Mouse (Mus musculus) left cerebral cortex, postnatal 25 days (tissue): ENCODE results near the gene Ltn1. TPM values are rescaled to one million over a fixed set of nuclear protein-coding genes. Genes with fewer than 3 reads are reported as not detected.
A peak's percentile ranks its signal among the peaks of the same experiment; 100 is the strongest.

Experiments used
- DNase-seq, 2 experiments: peaks; one replicate each; pipeline ENCODE4 v3.0.0; 2022; ENCODE audit warnings: low spot score in 2 of 2, mixed read lengths in 1 of 2
- intact Hi-C: fragments of 180-260 bp; cut with DNase I; formaldehyde crosslinking; loops from one replicate; pipeline ENCODE4 v1.15.1; 2025
- total RNA-seq, 2 experiments: library from RNA; stranded (reverse); gene quantifications; 2 replicates each; pipeline ENCODE4 v1.2.3; 2021

Ltn1 gene
- total RNA-seq, 2 experiments from 2014 or later, result 47.3 to 49.5 TPM

DNA sequence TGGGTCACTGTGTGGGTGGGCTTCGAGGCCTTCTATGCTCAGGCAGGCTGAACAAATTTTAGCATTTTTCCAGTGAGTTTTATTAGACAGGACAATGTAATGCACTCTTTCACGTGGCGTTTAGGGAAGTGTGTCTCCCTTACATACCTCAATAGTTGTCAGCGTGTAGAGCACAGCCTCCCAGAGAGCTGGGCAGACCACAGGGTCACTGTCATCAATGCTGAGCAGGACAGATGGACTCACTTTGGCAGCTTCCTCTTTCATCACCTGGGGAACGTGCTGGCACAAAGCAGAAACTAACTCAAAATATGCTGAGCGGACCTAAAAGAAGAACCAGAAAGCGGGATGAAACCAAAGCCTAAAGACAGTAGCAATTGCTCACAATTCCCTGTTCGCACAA is 11.8 kb downstream of the Ltn1 start:
- no peak for DNase-seq
- intact Hi-C loops, result loop anchor here (5.0 kb wide), 1 partner anchor 57 kb away; no protein-coding TSS in a partner anchor

DNA sequence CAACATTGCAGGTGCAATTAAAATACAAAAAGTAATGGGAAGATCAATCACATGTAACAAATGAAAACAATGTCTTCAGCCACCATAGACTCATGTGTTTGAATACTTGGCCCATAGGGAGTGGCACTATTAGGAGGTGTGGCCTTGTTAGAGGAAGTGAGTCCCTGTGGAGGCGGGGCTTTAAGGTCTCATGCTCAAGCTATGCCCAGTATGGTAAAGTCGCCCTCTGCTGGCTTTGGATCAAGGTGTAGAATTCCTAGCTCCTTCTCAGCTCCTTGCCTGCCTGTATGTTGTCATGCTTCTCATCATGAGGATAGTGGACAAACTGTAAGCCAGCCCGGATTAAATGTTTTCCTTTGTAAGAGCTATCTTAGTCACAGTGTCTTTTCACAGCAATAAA is 27.4 kb downstream of the Ltn1 start:
- DNase-seq, result no peak
- intact Hi-C loops, result loop anchor here (5.0 kb wide), 1 partner anchor 67 kb away; no protein-coding TSS in a partner anchor

DNA sequence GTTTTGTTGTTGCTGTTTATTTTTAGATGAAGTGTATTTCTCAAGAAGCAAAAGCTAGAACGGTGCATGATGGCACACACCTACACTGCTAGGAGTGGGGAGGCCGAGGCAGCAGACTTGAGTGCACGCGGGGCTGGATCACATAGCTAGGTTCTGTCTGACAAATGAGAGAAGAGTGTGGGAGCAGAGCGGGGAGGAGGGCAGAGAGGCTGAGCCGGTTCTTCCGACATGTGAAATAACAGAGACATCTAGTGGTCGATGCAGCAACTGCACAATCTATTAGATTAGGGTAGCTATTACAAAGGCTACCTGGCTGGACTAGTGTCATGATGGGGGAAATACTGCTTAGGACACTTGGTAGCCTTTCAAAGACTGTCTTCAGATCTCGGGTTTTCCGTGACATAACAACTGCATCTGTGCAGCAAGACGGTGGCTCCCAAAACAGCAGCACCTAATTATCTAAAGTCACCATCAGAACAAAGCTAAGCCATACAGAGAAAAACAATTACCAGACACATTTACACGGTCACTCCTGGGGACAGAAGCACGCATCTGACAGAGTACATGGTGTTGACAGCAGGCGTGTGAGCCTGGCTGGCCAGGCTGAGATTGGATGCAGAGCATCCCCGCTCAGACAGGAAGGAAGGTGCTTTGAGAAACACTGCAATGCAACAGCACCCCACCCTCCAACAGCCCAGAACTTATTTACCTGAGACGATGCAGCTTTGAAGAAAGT is 38.4 kb downstream of the Ltn1 start:
- intact Hi-C loops, result loop anchor here (10.0 kb wide), 1 partner anchor 1589 kb away; the partner anchor contains the start of gene Adamts1
- DNase-seq, result peak; percentile 68 to 79

DNA sequence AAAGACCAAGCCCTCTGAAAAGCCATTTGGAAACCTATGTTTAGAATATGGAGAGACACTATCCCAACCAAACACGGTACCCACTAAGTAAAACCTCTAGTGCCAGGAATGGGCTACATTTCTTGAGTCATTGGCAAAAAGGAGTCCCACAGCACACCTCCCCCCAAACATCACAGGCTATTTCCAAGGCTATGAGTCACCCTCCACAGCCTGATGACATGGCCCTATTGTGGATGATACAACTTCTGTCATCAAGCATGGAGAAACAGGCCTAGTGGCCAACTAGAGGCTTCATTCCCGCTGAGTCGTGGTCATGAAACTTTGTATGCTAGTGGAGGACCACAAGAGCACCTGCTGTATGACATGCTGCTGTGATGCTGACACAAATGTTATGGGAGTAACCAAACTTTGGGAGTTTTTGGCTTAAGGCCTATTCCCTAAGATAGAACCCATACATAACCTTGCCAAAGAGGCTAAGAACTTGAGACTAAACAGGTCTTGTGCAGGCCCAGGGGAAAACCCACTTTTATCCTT is 44.9 kb downstream of the Ltn1 start:
- peak in 1 of 2 experiments; percentile 48 for DNase-seq
- intact Hi-C loops, result no loop called here

DNA sequence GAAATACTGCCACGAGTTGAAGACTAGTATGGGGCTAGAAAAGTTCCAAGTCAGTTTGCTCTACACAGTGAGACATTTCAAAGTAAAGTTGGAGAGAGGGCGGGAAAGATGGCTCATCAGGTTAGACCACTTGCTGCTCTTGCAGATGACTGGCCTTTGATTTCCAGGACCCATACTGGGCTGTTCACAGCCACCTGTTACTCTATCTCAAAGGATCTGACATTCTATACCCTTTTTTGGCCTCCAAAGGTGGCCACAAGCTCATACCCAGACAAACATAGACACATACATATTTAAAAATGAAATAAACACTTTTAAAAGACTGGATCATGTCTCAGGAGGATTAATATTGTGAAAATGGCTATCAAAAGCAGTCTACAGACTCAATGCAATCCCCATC is 48.0 kb downstream of the Ltn1 start:
- intact Hi-C loops, result no loop called here
- no peak for DNase-seq

DNA sequence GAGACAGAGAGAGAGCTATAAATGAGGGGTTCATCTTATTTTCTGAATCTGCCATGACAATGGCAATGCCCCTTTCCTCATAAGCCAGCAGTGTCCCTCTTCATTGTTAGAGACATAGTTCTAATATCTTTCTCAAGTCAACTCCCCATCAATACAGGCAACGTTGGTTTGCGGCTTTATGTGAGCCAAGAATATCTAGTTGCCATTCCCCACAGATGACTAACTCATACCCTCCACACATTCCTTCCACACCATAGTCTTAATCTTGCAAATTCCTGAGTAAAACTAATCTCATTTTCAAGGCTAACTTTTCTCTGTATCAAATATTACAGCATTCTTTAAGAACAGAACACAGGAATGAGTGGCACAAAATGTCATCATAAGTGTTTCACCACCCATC is 49.4 kb downstream of the Ltn1 start:
- intact Hi-C loops, result no loop called here
- no peak for DNase-seq

DNA sequence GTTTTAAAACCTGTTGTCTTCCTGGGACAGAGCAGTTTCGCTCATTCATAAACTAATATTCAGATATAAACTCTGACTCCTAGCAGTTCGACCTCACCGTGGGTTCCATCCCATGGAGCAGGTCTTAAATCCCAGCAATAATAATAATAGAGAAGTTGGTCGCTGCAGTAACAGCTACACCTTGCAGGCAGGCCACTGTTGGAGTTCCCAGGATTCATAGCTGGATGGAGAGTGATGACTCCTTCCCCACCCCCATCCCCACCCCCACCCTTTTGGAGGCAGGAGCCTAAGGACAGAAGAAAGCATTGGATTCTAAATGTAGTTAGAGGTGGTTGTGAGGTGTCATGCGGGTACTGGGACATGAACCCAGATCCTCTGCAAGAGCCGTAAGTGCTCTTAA is 66.0 kb downstream of the Ltn1 start:
- no peak for DNase-seq
- intact Hi-C loops, result no loop called here

DNA sequence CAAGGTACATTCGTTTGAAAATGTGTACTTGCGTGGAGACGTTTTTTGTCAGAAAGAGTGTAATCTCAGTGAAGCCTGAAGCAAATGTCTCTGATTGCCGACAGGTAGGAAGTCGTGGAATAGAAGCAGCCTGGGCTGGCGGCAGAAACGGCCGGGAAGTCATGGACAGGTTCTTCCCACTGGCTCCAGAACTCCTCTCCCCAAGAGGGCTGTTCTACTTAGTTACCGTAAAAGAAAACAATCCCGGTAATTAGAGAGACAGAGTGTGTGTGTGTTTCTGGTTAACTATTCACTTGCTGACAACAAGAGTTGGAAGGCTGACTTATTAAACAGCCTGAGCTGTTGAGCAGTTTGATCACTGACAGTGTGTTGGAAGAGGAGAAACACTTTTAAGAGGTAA is 66.4 kb downstream of the Ltn1 start:
- DNase-seq, result no peak
- intact Hi-C loops, result no loop called here

DNA sequence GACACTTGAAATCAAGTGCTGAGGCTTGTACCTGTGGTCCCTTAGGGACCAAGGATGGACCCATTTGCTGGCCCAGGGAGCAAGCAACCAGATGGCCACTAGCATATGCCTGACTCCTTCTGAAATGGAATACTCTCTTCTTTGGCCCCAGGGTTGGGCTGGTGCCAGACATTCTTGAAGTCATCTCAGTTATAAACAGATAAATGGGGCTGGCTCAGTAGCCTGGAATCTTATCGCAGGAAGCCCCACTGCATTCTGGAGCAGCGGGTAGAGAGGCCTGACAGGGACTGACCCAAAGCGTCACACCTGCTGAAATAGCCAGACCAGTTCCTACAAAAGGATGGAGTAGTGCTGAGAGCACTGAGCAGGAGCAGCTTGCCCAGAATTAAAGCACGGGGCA is 68.2 kb downstream of the Ltn1 start:
- intact Hi-C loops, result no loop called here
- DNase-seq, result no peak

DNA sequence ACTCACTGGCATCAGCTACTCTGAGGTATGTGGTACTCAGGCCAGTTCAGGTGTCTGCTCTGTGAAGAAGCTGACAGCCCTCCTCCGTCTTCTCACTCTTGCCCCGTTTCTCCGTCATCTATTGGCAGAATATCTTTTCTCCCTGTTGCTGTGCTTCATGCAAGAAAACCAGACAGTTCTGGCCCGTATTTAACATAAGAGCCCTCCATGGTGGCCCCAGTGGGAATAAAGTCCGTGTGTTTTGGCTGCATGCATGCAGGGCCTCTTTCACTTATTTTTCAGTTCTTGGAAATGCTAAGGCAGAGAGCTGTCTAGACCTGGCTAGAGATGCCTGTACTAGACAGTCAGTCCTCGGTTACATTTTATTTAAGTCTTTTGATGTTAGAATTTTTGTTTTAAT is 72.3 kb downstream of the Ltn1 start:
- intact Hi-C loops, result no loop called here
- DNase-seq, result no peak

DNA sequence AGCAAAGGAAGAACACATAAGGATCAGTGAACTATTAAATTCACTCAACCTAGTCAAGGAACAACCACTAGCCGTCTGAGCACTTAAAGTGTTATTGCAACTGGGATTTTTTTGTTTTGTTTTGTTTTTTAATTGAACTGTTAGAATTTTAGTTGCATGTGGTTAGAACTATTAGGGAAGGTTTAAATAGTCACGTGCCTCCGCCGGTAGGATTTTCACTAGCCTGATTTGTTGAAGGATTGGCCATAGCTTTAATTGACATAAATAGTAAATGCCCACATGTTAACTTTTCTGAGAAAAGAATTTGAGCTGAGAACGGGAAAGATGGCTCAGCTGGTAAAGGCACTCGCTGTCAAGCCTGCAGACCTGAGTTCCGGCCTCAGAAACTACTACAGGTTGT is 77.7 kb downstream of the Ltn1 start:
- intact Hi-C loops, result no loop called here
- no peak for DNase-seq

DNA sequence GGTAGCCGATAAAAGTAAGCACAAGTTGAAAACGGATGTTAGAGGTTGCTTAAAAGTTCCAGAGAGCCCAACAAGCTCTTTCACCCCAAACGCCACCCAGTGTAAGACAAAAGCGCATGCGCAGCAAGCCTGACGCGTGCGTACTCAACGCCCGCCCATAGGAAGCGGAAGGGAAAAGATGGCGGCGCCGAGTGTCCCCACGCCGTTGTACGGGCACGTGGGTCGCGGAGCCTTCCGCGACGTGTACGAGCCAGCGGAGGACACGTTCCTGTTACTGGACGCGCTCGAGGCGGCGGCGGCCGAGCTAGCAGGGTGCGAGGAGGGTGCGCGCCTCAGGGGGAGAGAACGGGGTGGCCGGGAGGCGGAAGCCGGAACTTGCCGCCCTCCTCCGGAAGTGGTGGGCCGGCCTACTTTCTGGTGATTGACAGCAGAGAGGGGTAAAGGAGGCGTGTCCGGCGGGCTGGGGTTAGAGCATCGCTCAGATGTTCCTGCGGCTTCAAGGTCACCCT is 78.3 kb downstream of the Ltn1 start, which contains the start of gene N6amt1:
N6amt1 (plus strand) TSS at position 111 of the 509 bp plus-strand sequence.
- peak; percentile 93 to 95 for DNase-seq
- intact Hi-C loops, result no loop called here

DNA sequence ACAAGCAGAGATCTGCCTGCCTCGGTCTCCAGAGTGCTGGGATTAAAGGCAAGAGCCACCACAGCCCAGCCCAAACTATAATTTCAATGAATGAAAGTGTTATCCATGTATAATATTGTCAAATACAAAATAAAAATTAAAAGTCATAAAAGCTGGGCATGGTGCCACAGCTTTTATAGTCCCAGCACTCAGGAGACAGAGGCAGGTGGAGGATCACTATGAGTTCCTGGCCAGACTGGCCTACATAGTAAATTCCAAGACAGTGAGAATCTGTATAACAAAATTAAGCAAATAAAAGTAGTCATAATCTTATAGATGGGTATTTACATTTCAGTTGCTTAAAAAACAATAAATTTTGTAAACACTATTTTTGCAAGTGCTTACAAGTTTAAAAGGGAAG is 78.8 kb downstream of the Ltn1 start:
- no peak for DNase-seq
- intact Hi-C loops, result no loop called here

DNA sequence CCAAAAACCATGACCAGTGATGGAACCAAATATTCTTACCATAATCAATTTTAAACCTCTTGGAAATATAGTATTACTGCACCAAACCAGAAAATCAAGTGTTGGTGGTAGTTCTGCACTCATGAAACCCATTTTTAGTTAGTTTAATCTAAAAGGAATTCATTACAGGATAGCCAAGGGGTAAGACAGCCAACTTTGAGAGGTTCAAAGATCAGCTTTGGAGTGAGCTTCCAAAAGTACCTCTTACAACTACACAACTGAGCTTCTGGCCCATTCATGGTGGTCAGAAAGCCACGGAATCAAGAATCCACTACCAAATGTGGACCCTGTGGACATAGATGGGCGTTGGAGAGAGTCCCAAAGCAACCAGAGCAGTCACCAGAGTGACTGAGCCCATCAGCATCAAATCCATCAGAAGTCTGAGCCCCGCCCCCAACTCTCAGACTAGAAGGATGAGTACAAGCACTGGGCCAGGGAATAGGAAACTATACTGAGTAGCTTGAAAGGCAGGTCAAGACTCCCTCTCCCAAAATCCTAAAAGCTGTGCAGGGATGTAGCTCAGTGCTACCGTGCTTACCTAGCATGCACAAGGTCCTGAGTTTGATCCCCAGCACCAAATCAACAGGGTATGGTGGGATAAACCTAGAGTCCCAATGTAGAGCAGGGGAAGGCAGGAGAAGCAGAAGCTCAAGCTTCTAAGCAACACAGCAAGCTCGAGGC is 80.9 kb downstream of the Ltn1 start:
- DNase-seq, result no peak
- intact Hi-C loops, result no loop called here

DNA sequence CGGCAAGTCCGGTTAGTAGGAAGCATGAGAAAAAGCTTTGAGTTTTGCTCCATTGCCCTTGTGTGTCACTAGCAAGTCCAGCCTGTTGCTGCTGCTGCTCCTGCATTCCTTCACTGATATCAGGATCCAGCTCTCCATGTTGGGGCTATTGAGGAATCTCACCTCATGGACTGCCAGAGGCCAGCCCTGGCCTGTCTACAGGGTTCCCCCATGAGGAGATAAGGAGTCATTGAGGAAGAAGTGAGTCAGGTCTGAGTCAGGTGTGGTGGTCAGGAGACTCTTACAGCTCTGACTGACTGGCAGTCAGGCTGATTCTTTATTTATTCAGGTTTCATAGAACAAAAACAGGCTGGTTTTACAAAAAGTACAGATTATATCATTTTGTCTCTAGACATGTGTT is 84.3 kb downstream of the Ltn1 start:
- intact Hi-C loops, result no loop called here

DNA sequence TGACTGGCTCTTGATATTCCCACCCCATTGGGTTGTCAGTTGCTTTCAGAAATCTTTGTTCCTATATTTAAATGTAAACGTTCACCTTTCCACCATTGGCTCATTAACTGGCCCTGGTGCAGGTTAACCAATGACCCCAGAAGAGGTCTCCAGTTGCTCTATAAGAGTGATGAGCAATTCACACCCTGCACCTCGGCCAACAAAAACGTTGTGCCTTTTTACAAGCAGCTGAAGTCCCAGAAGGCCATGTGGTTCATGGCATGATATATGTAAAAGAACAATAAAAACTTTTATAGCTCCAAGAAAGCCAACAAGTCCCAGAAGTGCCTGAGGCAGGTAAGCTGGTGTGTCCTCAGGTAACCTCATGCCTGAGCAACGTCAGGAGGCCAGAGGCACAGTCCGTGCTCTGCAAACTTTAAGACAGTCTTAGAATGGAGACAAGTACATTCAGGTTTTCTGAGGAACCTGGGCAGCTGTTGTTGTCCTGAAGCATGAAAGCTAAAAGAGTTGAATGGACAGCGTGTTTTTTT is 91.3 kb downstream of the Ltn1 start:
- intact Hi-C loops, result no loop called here

More for the DNA sequence above, 84.3 kb downstream of the Ltn1 start:
- DNase-seq, result no peak

DNA sequence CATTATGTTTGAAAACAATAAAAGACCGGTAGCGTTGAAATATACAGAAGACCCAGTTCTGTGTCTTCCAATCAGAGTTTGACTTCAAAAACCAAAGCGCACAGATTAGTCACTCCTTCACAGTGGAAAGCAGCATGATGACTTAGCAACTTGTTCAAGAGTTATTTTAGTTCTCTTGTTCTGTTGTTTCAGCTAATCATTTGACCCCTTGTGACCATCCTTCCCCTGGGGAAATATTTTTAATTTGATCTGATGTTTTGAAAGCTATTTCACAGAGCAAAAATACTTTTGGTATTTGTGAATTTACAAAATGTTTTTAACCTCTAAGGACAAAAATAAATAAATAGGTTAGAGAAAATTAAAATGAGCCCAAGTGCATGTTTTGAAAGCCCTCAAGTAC is 97.7 kb downstream of the Ltn1 start:
- intact Hi-C loops, result no loop called here
- no peak for DNase-seq

More for the DNA sequence above, 91.3 kb downstream of the Ltn1 start:
- DNase-seq, result no peak

DNA sequence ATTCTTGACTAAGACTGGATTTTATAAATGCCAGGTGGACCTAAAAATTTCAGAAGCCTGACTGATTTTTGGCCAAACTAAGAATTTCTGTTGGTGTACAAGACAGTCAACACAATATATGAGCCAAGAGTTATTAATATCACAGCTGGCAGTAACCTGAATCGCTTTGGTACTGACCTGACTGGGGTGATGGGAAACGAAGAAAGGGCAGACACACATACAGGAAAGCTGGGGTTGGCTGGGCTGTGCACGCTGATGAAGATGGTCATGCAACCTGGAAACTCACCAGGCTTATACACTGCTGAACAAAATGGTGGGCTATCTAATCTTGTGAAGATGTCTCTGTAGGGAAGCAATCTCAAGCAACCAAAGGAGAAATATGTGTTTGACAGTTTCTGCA is 102.4 kb downstream of the Ltn1 start:
- DNase-seq, result no peak
- intact Hi-C loops, result no loop called here
